Mouse (Mus musculus) brown adipose tissue, adult 24 weeks (tissue): ENCODE data around the gene Grin2c. TPM values are rescaled to one million over a fixed set of nuclear protein-coding genes. Genes with fewer than 3 reads are reported as not detected.

Experiments used
- H3K27ac ChIP-seq: fragments of 200-500 bp; replicated peaks from 2 replicates; pipeline ENCODE4 v1.5.1; 2012; ENCODE audit warnings: low read depth, mild to moderate bottlenecking, low read length
- H3K4me1 ChIP-seq: fragments of 200-500 bp; 2 replicates; pipeline ENCODE4 v1.6.1; 2012; ENCODE audit warnings: low read length, mixed read lengths; ENCODE audit not compliant: control insufficient read depth, insufficient read depth, insufficient read length
- H3K4me3 ChIP-seq: fragments of 200-500 bp; 2 replicates; pipeline ENCODE4 v1.5.1; 2012; ENCODE audit warnings: low read depth, mild to moderate bottlenecking, low read length, moderate library complexity; ENCODE audit not compliant: insufficient read depth
- polyA plus RNA-seq: library from polyadenylated mRNA; stranded (reverse); fragments of >200 nt; gene quantifications from 2 replicates; pipeline ENCODE4 v1.2.4, GENCODE M21; 2012; ENCODE audit not compliant: missing spikeins, insufficient read depth, insufficient read length

The Grin2c gene
- polyA plus RNA-seq, 1 experiment = not detected

- no peak overlapping the region for H3K4me3 ChIP-seq
- H3K27ac ChIP-seq = no peak overlapping the region
- H3K4me1 ChIP-seq = peaks cover 12% of the 10 kb centered on the region
Observed at GRCm38 (mm10) chr11:115222570-115222969, 44.5 kb downstream of the Grin2c start.

GRCm38 (mm10) chr11:115222077-115222476, 45.0 kb downstream of the Grin2c start:
- H3K4me1 ChIP-seq = peaks cover 12% of the 10 kb centered on the region
- no peak overlapping the region for H3K4me3 ChIP-seq
- H3K27ac ChIP-seq = no peak overlapping the region

GRCm38 (mm10) chr11:115219685-115220084, 47.4 kb downstream of the Grin2c start:
- no peak overlapping the region for H3K27ac ChIP-seq
- H3K4me1 ChIP-seq = peaks cover 12% of the 10 kb centered on the region
- no peak overlapping the region for H3K4me3 ChIP-seq

GRCm38 (mm10) chr11:115219263-115219662, 47.8 kb downstream of the Grin2c start:
- Histone ChIP-seq H3K27ac (no peak overlapping the region), H3K4me1 (peaks cover 10% of the 10 kb centered on the region), H3K4me3 (no peak overlapping the region)

- H3K27ac ChIP-seq = no peak overlapping the region
- H3K4me1 ChIP-seq = peaks cover 8% of the 10 kb centered on the region
Observed at GRCm38 (mm10) chr11:115217439-115218410, 49.3 kb downstream of the Grin2c start.

GRCm38 (mm10) chr11:115215123-115215522, 51.9 kb downstream of the Grin2c start:
- Histone ChIP-seq H3K27ac (no peak overlapping the region), H3K4me1 (peaks cover 8% of the 10 kb centered on the region), H3K4me3 (no peak overlapping the region)

More at GRCm38 (mm10) chr11:115217439-115218410, 49.3 kb downstream of the Grin2c start:
- no peak overlapping the region for H3K4me3 ChIP-seq

GRCm38 (mm10) chr11:115212116-115212515, 54.9 kb downstream of the Grin2c start:
- Histone ChIP-seq H3K4me1 (no peaks in the 10 kb centered on the region), H3K27ac (no peak overlapping the region)

GRCm38 (mm10) chr11:115209958-115210357, 57.1 kb downstream of the Grin2c start:
- Histone ChIP-seq H3K4me3 (no peak overlapping the region), H3K4me1 (no peaks in the 10 kb centered on the region), H3K27ac (no peak overlapping the region)

More at GRCm38 (mm10) chr11:115212116-115212515, 54.9 kb downstream of the Grin2c start:
- no peak overlapping the region for H3K4me3 ChIP-seq

- Histone ChIP-seq H3K27ac (no peak overlapping the region), H3K4me1 (no peaks in the 10 kb centered on the region), H3K4me3 (no peak overlapping the region)
Observed at GRCm38 (mm10) chr11:115208776-115209732, 58.0 kb downstream of the Grin2c start.

- no peak overlapping the region for H3K4me3 ChIP-seq
- H3K27ac ChIP-seq = no peak overlapping the region
- no peaks in the 10 kb centered on the region for H3K4me1 ChIP-seq
Observed at GRCm38 (mm10) chr11:115208126-115208525, 58.9 kb downstream of the Grin2c start.

- no peak overlapping the region for H3K4me3 ChIP-seq
- H3K27ac ChIP-seq = no peak overlapping the region
- no peaks in the 10 kb centered on the region for H3K4me1 ChIP-seq
Observed at GRCm38 (mm10) chr11:115202756-115203155, 64.3 kb downstream of the Grin2c start.

- Histone ChIP-seq H3K4me1 (no peaks in the 10 kb centered on the region), H3K4me3 (no peak overlapping the region), H3K27ac (no peak overlapping the region)
Observed at GRCm38 (mm10) chr11:115202316-115202715, 64.7 kb downstream of the Grin2c start.

- H3K4me3 ChIP-seq = no peak overlapping the region
- no peak overlapping the region for H3K27ac ChIP-seq
Observed at GRCm38 (mm10) chr11:115200520-115200919, 66.5 kb downstream of the Grin2c start.

More at GRCm38 (mm10) chr11:115200520-115200919, 66.5 kb downstream of the Grin2c start:
- H3K4me1 ChIP-seq = no peaks in the 10 kb centered on the region
